Mouse (Mus musculus) liver, postnatal 0 days (tissue): Measurements from ENCODE around the gene Ccdc24. TPM values are rescaled to one million over a fixed set of nuclear protein-coding genes. Genes with fewer than 3 reads are reported as not detected.
A peak's percentile ranks its signal among the peaks of the same experiment; 100 is the strongest.

Experiments
- ATAC-seq: fragments of 200-750 bp; cut with Nextera tagmentation; 2 replicates; pipeline ENCODE4 v1.8.0; 2017; ENCODE audit warnings: mild to moderate bottlenecking, moderate library complexity
- DNase-seq: peaks from one replicate; pipeline ENCODE4 v3.0.0-alpha.2; 2016
- H3K27ac ChIP-seq: fragments of 300-500 bp; sonication (generic); 2 replicates; pipeline ENCODE4 v1.5.1; 2014; ENCODE audit warnings: antibody characterized with exemption, moderate library complexity, mild to moderate bottlenecking, low read depth
- H3K27me3 ChIP-seq: fragments of 300-500 bp; sonication (generic); 2 replicates; pipeline ENCODE4 v1.6.1; 2014; ENCODE audit warnings: low read length, control low read depth, mixed read lengths; ENCODE audit not compliant: insufficient read depth
- H3K36me3 ChIP-seq: fragments of 300-500 bp; sonication (generic); replicated peaks from 2 replicates; pipeline ENCODE4 v1.6.1; 2014; ENCODE audit warnings: mild to moderate bottlenecking, control low read depth, low read length, moderate library complexity, mixed read lengths; ENCODE audit not compliant: insufficient read depth
- H3K4me1 ChIP-seq: fragments of 300-500 bp; sonication (generic); 2 replicates; pipeline ENCODE4 v1.6.1; 2014; ENCODE audit warnings: antibody characterized with exemption, mild to moderate bottlenecking, control low read depth; ENCODE audit not compliant: insufficient read depth
- H3K4me2 ChIP-seq: fragments of 300-500 bp; sonication (generic); 2 replicates; pipeline ENCODE4 v1.6.1; 2014; ENCODE audit warnings: low read depth, mild to moderate bottlenecking, low read length, moderate library complexity, mixed read lengths
- H3K4me3 ChIP-seq: fragments of 300-500 bp; sonication (generic); 2 replicates; pipeline ENCODE4 v1.5.1; 2014; ENCODE audit warnings: low read depth, low read length
- H3K9ac ChIP-seq: fragments of 300-500 bp; sonication (generic); replicated peaks from 2 replicates; pipeline ENCODE4 v1.6.1; 2014; ENCODE audit warnings: mild to moderate bottlenecking, moderate library complexity
- H3K9me3 ChIP-seq: fragments of 300-500 bp; sonication (generic); 2 replicates; pipeline ENCODE4 v1.6.1; 2016; ENCODE audit warnings: mild to moderate bottlenecking, control low read depth, low read length, mixed read lengths
- CTCF ChIP-seq: sonication (generic); IDR thresholded peaks from 2 replicates; pipeline ENCODE4 v1.5.1; 2016; ENCODE audit warnings: antibody characterized with exemption, low read depth
- EP300 ChIP-seq: IDR thresholded peaks from 2 replicates; pipeline ENCODE4 v1.6.1; 2016; ENCODE audit warnings: antibody characterized with exemption, low read depth, mild to moderate bottlenecking
- WGBS: fragments of 180-500 bp; shearing (Covaris S2); extraction: QIAGEN DNeasy Blood & Tissue Kit; methylation state at CpG from one replicate; pipeline ENCODE4 v1.1.7; 2014; ENCODE audit not compliant: insufficient replicate concordance; 5-methylcytosine and 5-hydroxymethylcytosine counted together
- polyA plus RNA-seq: library from polyadenylated mRNA; unstranded; fragments of >200 nt; fragmentation: Nextera tagmentation; extraction: Ambion mirVana; gene quantifications from 2 replicates; pipeline ENCODE4 v1.2.1, GENCODE M21; 2015

The Ccdc24 gene
- polyA plus RNA-seq, 1 experiment from 2014 or later: 0.34 TPM

DNA sequence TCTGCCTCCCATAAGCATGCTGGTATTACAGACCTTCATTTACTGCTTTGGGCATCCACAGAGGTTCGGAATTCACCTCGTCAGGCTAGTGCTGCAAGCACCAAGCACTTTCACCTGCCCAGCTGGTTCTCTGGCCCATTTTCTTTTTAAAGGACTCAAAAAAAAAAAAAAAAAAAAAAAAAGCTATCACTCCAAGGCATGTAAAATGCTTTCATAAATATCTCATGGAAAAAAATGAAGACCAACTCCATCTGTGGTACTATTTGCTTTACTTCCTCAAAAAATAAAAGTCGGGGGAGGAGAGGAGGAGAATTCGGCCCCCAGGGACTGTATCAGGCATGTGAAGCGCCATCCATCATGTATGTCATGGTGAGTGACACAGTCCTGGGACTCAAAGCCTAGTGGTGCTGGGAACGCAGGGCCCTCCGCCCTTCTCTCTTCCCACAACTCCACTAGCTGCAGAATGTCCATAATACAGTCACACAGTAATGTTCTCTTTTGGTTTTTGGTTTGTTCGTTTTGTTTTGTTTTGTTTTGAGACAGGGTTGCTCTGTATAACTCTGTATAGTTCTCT lies 43.7 kb downstream of the Ccdc24 start:
- H3K4me3 ChIP-seq: no peak overlapping the region
- H3K4me2 ChIP-seq: no peak overlapping the region
- H3K27ac ChIP-seq: peak overlapping the region; percentile 84; the same call in 1 of the 2 replicates
- WGBS: 52% methylated on average over 8 of the region's 8 CpGs
- H3K36me3 ChIP-seq: no peaks in the 10 kb centered on the region
- no peak overlapping the region for H3K9ac ChIP-seq
- DNase-seq: no peak
- H3K27me3 ChIP-seq: 0 out of 2 replicates have a peak, but pooled peaks cover 3% of the 10 kb centered on the region
- ATAC-seq: no peak
- H3K4me1 ChIP-seq: peaks cover 44% of the 10 kb centered on the region
- TF ChIP-seq CTCF (no peak), EP300 (no peak)
- no peaks in the 10 kb centered on the region for H3K9me3 ChIP-seq

DNA sequence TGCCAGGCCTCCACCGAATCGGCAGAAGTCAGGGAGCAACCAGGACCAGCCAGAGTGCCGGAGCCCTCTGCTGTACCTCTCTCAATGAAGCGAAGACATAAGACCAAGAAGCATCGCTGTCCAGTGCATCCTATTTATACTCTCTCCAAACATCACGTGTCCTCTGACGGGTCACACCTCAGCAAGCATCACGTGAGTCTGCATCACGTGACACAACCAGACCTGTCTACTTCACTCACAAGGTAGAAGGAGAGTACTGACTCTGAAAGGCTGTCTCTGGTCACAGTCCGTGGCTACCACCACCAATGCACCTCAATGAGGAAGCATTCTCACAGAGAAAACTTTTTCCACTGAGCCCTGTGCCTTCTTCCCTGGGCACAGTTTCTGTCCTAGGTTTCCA lies 54.3 kb downstream of the Ccdc24 start:
- ATAC-seq: no peak
- WGBS: 87% methylated on average over 10 of the region's 10 CpGs
- TF ChIP-seq EP300 (no peak), CTCF (no peak)
- no peaks in the 10 kb centered on the region for H3K27me3 ChIP-seq
- H3K27ac ChIP-seq: no peak overlapping the region
- no peaks in the 10 kb centered on the region for H3K36me3 ChIP-seq
- no peaks in the 10 kb centered on the region for H3K4me1 ChIP-seq
- no peak overlapping the region for H3K4me2 ChIP-seq
- no peak overlapping the region for H3K4me3 ChIP-seq
- no peaks in the 10 kb centered on the region for H3K9me3 ChIP-seq
- DNase-seq: no peak
- H3K9ac ChIP-seq: no peak overlapping the region

DNA sequence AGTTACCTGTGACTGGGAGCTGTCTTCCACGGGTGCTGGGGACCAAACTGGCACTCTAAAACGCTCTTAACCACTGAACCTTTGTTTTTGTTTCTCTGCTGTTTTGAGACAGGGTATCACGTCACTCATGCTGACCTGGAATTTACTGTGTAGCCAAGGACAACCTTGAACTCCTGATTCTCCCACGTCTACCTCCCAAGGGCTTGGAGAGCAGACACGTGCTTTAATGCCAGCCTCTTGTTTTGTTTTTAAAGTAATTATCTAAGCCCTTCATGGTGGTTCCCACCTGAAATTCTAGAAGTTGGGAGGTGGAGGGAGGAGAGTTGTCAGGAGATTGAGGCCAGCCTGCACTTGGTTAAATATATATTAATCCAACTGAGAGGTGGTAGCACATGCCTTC lies 55.6 kb downstream of the Ccdc24 start:
- DNase-seq (no peak), ATAC-seq (no peak)
- H3K9ac ChIP-seq: no peak overlapping the region
- H3K27ac ChIP-seq: no peak overlapping the region
- no peaks in the 10 kb centered on the region for H3K27me3 ChIP-seq
- no peaks in the 10 kb centered on the region for H3K4me1 ChIP-seq
- no peak overlapping the region for H3K4me3 ChIP-seq
- TF ChIP-seq CTCF (no peak), EP300 (no peak)
- H3K4me2 ChIP-seq: no peak overlapping the region
- H3K9me3 ChIP-seq: no peaks in the 10 kb centered on the region
- no peaks in the 10 kb centered on the region for H3K36me3 ChIP-seq
- 71% methylated on average over 5 of the region's 5 CpGs for WGBS

Other genes with a start within 250 kb of the Ccdc24 start
- gene Dmap1, start 190.3 kb downstream of the Ccdc24 start, polyA plus RNA-seq: 14.6 TPM in 2 replicates
- not detected in 2 replicates for gene Gm12845, start 148.1 kb downstream of the Ccdc24 start, polyA plus RNA-seq
- gene Klf17, start 106.9 kb downstream of the Ccdc24 start, polyA plus RNA-seq: not detected in 2 replicates
- gene Slc6a9, start 38.1 kb downstream of the Ccdc24 start, polyA plus RNA-seq: 16.0 and 19.5 TPM in 2 replicates
- 0.63 and 0.67 TPM in 2 replicates for gene B4galt2, start 10.9 kb upstream of the Ccdc24 start, polyA plus RNA-seq
- 149 and 164 TPM in 2 replicates for gene Atp6v0b, start 14.8 kb upstream of the Ccdc24 start, polyA plus RNA-seq
- gene Dph2, start 19.5 kb upstream of the Ccdc24 start, polyA plus RNA-seq: 3.5 and 4.5 TPM in 2 replicates
- gene Ipo13, start 42.4 kb upstream of the Ccdc24 start, polyA plus RNA-seq: 7.5 and 7.7 TPM in 2 replicates
- 0.88 TPM in 2 replicates for gene Artn, start 57.2 kb upstream of the Ccdc24 start, polyA plus RNA-seq